Mouse (Mus musculus): ENCODE results near the gene Npr3.

Gene Npr3

DNA sequence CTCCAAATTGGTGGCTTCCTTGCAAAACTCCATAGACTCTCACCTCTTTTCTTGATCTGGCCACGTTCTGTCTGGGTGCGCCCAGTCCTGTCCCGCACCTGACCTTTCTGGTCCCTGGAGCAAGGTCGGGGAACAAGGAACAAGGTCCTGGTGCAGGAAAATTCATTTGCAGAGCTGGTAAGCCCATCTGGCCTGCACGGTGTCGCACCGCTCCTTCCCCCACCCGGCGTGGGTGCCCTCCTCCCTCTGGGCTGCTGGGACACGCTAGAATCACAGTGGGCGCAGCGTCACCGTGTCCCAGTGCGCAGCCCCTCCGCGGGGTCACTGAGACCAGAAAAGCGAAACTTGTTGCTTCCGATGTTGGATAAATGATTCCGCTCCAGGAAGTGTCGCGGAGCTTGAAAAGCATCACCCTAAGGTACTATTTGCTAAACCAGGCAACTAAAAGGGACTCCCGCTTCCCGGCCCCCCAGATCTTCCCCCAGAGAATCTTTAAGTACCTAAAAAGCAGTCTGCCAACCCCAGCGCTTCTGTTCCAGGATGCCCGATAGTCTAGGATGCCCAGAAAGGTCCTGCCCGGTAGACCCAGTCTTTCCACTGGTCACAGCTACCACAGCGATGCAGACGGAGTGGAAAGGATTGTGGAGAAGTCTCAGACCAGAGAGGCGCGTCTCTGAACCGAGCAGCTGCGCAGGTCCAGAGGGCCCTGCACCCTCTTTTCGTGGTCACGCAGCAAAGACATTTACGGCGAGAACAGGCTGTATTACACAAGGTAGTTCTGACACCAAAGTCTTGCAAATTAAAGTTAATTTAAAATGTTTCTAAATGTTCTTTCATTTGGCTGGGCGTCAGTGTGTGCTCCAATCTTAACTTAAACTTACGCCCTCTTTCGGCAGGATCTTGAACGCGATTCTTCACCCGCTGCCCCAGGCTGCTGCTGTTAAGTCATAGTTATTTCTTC is at the start of gene Npr3:
Npr3 (minus strand) TSS at position 717 of the 961 bp plus-strand sequence.
- DNase-seq (ENCODE audit: low spot score in 2 of 2) = peak; percentile 40 to 48

DNA sequence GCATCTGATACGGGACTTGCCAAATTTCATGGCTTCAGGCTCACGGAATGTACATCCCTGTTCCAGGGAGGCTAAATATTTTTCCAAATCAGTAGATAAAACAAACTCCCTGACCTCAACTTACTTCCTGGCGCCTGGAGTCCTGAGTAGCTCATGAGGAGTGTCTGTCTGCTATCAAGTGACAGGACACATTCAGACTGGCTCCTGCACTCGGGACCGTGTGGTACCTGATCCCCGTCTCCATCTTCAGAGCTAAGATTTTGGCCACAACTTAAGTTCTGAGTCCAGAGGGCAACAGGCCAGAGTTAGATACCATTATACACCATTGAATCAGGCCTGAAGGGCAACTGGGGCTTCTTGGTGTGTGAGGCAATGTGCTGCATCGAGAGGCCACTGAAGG is 49.0 kb upstream of the Npr3 start:
- no peak for DNase-seq (ENCODE audit: low spot score in 2 of 2)

DNA sequence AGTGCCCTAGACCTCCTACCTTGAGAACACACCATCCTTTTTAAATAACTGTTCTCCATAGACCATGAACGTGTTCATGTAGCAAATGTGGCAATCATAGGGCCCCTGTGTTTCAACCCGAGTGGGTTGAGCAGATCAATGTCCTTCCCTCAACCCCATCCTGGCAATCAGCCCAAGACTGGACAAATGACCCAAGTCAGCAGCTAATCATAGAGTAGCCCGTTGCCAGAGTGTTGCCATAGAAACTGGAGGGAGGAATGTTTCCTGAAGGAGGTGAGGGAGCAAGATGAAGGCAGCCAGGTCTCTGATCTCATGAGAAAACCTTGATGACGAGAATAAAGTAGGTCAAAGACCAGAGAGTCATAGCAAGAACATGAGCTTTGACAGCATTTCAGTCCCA is 47.1 kb upstream of the Npr3 start:
- DNase-seq (ENCODE audit: low spot score in 2 of 2) = no peak

DNA sequence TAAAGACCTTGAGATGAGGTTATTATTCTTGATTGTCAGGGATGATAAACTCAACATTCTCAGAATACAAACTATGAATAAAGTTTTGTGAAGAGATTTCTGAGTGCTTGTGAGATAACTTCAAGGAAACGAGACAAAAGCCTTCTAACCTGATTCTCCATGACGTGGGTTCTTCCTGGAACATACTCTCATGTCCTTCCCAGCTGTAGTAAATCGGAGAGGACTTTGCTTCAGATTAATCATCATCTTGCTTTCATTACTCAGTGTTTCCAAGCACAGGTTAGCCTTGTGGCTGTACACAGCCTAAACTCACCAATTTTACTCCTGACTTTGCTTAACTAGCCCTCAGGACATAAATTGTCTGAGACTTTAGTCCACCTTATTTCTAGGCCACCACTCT is 45.1 kb upstream of the Npr3 start:
- no peak for DNase-seq (ENCODE audit: low spot score in 2 of 2)

DNA sequence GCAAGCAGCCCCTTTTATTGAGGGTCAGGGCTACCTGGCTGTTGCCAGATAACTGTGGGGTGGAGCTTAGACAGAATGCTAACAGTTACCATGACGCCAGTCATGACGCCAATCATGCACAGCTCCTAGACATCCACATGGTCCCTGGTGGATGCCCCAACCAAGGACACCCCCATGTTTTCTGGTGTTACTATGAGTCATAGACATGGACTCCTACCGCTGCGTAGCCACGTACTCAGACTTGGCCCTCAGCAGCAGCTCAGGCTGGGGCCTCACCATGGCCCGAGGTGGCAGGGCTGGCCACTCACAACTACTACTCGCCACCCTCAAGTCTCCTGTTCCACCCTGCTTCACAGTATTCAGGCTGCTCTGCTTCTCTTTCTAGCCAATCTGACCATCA is 44.1 kb upstream of the Npr3 start:
- no peak for DNase-seq (ENCODE audit: low spot score in 2 of 2)

DNA sequence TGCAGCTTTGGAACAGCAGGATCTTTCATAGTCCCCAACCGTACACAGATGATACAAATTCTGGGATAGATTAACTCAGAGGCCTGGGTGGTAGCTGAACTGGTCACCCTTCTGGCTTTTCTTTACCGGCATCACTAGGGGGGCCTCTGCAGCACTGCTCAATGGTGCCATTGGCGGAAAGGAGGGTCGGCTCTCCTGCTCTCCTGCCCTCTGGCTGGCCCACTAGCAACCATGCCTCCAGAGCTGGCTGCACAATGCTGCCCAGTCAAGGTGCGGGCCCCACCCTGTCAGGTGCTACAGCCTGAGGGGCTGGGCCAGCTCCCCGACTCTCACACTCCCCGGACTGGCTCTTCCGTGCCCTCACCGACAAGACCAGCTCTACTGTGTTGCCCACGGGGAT is 43.1 kb upstream of the Npr3 start:
- no peak for DNase-seq (ENCODE audit: low spot score in 2 of 2)

DNA sequence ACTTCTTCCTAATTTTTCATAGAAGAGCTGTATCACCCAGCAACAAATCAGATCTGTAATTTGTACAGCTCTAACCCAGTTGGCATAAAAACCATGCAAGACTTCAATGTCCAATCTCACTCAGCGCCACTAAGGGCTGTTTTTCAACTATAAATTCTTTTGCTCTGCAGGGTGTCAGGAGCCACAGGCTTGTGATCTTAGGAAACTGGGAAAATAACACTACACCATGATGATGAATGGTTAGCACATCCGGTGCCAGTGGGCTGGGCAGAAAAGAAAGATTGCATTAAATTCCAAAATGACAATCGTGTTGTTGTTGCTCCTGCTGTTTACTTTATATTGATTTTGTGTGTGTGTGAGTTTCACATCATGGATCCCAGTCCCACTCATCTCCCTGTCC is 42.4 kb upstream of the Npr3 start:
- no peak for DNase-seq (ENCODE audit: low spot score in 2 of 2)

DNA sequence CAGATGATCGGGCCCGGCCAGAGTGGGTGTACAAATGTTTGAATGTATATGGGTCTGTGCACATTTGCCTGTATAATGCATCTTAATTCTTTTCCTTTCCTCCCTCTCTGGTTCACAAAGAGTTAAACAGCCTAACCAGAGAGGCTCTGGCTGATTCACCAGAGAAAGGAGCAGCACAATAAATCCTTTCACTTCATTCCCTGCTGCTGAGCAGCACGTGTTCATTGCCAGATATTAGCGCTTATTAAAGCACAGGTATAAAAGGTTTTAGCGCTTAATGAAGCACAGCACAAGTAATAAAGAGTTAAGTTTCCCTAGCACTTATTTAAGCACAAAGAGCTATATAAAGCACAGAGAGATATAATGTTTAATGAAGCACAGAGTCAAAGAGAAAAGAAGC is 33.8 kb upstream of the Npr3 start:
- no peak for DNase-seq (ENCODE audit: low spot score in 2 of 2)

DNA sequence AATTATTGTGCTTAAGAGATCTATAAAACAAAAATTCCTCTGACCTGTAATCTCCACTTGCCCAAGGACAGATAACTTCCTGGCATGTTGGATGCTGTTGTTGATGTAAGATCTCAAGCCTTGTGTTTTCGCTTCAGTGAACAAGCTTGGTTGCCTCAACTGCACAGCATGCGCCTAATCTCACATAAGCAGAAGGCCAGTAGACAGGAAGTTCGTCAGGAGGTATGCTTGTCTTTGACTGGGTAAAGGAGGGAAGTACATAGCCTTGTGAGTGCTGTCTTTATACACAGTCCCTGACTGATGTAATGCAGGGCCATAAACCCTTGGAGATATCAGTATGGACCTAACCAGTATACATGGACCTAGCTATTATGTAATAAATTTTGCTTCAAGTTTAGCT is 20.7 kb upstream of the Npr3 start:
- DNase-seq (ENCODE audit: low spot score in 2 of 2) = no peak

DNA sequence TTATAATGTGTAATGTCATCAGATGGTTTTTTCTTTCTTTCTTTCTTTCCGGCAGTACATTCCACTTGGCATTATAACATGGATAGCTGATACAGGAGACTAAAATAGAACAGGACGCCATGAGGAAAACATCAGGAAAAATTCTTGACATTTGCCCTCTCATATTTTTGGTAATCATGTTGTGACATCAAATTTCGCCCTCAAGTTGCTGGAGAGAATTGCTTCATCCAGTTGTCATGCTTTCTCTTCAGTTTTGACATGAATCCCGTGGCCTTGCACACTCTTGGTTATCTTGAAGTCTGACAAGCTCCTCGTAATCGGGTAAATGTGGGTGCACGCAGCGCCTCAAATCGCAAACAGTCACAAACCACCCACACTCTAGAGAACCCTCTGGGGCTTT is 7.0 kb upstream of the Npr3 start:
- no peak for DNase-seq (ENCODE audit: low spot score in 2 of 2)

DNA sequence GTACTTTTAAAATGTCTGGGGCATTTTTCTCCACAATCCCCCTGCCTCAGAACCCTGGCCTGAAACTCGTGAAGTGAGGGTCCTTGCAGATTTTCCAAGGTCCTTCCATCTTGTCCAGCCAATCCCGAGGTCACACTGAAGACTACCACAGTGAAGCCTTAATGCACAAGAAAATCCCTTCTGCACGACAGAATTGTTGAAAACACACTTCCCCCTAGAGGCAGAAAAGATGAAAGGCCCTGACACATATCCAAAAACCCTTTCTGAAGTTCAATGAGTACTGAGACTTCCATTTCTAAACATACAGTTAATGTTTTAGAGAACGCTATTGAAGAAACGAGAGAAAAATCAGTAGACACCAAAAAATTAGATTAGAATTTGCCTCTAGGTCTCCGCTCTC is 2.8 kb upstream of the Npr3 start:
- DNase-seq (ENCODE audit: low spot score in 2 of 2) = no peak

DNA sequence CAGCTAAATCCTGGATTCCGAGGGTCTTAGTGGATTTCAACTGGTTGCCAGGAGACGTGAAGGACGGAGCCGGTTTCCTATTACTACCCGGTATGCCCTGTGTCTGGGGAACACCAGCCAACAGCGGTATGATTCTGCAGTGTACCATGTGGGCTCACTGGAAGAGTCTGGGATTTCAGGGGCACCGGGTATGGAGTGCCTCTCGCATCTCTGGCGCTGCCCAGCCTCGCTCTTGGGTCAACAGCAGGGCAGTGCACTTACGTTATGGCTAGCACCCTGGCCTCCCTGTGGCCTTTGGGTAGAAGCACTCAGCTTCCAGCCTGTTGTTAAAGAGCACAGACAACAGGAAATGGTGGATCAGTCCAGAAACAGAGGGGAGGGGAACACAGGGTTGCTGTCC is 1.1 kb upstream of the Npr3 start:
- DNase-seq (ENCODE audit: low spot score in 2 of 2) = no peak

DNA sequence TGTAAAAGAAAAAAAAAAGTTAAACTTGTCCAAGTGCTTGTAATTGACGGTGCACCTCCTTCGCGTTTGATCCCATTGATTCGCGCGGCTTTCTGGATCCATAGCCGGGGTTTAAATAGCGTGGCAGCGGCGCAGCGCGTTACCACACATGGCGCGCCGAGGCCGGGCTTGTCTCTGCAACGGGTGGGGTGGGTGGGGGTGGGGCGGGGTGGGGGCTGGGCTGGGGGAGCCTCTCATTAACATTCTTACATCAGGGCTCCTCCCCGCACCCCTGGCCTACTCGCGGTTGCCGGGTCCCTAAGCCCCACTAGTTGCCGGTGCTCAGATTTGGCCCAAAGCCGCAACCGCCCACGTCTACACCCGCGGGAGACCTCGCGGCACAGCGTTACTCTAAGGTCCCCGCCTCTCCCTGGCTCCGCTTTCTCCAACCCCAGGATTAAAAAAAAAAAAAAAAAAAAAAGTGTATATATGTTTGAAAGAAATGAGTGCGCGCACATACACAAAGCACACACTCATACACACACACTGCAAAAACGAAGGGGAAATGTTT is 991 bp downstream of the Npr3 start:
- DNase-seq (ENCODE audit: low spot score in 2 of 2) = peak; percentile 48 to 68

DNA sequence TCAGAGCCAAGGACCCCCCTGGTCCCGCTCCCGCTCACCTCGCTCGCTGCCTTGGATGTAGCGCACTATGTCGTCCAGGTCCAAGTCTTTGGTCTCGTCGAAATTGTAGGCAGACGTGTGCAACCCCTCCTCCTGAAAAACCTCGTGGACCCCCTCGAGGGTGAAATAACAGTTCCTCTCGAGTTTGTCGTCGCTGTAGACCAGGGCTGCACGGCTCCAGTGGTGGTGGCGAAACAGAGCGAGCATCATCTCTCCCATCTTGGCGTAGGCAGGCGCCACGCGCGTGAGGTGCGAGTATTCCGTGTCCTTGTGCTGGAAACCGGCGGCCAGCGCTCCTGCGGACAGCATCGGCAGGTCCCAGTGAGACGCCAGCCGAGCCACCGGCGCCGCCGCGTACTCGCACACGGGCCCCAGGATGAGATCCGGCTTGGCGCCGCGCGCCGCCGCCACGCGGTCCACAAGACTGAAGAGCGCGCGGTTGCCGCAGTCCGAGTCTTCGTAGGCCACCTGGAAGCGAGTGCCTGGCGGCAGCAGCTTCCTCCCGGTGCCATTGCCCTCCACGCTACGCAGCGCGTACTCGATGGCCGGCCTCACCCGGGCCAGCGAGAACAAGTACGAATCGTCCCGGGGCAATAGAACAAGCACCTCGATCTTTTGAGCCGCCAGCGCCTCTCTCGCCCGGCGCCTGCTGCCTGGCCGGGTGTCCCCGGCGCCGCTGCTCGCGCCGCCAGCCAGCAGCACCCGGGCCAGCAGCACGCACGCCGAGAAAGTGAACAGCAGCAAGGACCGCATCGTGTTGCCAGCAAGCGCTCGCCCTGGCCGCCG is 2.0 kb downstream of the Npr3 start:
- peak; percentile 41 to 45 for DNase-seq (ENCODE audit: low spot score in 2 of 2)

DNA sequence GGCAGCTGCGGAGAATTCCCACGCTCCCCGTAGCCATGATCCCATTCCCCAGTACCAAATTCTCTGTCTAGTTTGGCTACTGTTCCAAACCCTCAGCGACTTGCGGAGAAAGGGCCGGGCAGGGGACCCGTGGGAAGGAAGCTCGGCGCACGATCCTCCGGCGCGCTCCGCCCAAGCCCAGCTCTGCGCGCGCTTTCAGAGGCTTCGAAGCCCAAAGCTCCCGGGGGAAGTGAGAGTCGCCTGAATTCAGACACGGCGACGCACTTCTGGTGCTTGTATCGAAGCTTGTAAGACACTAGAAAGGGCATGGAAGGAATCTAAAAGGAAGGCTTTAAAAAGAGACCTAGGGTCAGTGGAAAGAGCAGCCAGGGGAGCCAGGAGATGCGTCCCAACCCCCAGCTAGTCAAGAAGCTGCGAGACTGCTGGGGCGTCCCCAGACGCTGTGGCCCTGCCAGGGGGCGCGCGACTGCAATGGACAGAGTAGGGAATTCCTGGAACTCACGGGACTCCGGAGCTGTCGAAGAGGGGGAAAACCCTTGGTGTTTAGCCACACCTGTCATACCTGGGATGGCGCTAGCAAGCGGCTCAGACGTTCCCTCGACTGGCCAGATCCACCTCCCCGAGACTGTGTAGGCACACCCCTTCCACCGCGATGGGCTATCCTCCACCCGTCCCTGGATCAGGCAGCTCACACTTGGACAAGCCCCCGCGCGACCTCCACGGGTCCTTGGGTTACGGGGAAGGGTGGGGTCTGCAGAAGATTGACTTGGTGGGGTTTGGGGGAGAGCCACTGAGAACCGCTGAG is 2.8 kb downstream of the Npr3 start:
- peak; percentile 38 to 55 for DNase-seq (ENCODE audit: low spot score in 2 of 2)

DNA sequence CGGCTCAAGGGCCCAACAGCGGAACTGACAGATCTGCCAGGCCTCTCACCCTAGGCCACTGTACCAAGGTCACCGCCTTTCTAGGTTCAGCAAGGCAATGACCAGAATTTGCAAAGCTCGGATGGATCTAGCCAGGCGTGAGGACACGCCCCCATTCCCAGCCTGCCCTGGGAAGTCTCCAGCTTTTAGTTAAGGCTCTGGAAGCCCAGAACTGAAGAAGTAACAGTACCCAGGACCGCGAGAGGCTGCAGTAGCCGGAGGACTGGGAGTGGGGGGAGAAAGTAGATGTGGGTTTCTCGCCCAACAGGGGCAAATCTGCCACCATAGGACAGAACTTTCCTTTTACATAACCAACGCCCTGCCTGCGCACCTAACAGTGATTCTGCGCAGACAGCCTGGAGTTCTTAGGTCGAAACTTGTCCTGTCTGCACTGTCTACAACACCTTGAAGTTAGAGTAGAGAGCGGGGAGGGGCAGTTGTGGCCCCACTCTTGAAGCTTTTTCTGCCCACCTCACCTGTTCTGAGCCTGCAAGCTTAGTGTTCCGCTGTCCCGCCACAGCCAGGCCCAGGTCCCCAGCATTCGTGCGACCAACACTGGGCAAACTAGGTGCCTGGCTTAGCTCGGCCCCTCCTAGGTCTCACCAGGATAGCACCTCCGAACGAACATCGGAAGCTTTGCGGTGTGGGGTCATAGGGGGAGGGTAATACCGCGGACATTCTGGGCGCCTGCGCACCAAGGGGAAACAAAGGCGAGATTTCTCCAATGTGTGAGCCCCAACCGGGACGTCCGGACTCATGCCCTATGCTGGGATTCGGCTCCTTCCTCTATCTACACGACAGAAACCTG is 3.7 kb downstream of the Npr3 start:
- no peak for DNase-seq (ENCODE audit: low spot score in 2 of 2)

DNA sequence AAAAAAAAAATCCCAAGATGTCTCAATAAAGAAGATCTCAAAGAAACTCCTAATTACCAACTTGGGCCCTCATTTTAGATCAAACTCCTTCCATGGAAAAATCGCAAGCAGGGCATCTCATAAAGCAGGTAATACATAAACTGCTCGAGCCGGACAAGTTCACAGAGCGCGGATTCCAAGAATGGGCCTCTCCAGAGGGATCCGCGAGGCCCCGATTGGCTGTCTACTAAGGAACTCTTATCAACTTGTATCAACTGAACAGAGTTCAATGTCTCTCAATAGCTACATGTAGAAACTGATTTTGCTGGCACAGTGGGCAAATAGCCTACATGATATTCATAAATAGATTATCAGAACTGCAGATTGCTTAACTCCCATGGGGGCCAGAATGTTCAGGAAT is 9.5 kb downstream of the Npr3 start:
- DNase-seq (ENCODE audit: low spot score in 2 of 2) = no peak

DNA sequence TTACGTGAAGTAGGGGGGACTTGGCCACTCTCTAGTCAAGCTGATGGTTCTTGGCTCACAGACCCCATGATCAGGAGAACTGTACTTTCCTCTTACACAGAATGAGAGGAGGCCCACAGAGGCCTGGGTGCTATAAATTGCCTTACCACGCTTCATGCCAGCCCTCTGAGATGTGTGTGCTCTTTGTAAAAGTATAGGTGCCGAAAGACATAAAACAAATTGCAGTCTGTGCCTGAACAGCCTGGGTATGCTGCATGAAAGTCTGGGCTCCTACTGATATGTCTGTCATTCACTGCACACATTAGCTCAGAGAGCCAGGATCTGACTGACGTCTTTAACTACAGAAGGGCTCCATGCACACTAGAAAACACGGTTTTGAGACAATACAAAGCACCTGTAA is 9.9 kb downstream of the Npr3 start:
- DNase-seq (ENCODE audit: low spot score in 2 of 2) = no peak

DNA sequence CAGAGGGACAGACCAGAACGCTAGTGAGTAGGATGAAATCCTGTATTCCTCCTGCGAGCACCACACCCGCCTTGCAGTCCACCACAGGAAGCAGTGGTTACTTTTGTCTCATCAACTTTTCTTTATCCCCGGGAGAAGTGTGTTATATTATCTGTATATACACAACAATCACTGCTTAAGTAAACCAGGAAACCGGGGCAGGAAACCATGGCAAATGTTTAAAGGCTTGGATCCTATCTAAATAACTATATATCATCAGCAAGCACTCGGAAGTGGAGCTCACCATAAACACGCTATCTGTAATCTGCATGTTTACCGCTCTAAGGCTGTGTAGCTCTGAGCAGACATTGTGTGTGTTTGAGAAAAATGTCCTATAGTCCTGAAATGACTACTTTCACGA is 13.1 kb downstream of the Npr3 start:
- no peak for DNase-seq (ENCODE audit: low spot score in 2 of 2)

DNA sequence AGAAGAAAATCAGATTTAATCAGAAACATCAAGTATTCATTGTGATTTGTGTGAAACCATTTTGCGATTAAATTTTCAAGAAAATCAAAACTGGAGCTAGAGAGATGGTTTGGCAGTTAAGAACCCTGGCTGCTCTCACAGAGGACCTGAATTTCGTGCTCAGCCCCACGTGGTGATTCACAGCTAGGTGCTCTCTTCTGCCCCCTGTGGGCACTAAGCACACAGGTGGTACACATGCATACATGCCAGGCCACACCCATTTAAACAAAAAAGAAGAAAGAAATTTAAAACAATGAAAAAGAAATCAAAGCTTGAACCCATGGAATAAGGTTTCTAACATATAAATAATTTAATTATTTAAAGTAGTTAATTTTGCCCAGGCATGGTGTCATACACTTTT is 15.7 kb downstream of the Npr3 start:
- DNase-seq (ENCODE audit: low spot score in 2 of 2) = no peak

Data from right cerebral cortex, postnatal 10 days (tissue).